Comparison of ENCODE assay signal across 9 mouse cellular contexts in the genomic region with DNA sequence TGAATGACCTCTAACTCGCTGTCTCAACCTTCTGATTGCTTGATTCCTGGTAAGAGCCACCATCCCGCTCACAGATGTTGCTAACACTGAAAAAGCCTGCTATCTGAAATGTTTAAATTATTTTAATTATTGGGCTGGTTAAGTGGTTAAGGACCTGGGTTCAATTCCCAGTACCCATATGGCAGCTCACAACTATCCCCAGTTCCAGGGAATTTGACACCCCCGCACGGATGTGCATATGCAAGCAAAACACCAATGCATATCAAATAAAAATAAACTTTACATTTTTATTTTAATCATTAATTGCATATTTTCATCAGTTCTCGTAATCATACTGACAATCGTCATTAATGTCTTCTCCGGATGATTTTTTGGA. TPM values are rescaled to one million over a fixed set of nuclear protein-coding genes. Genes with fewer than 3 reads are reported as not detected.
DNase-seq lines count a peak whose midpoint lies in the region; ATAC-seq and TF ChIP-seq lines count a peak whose summit lies in the region.
"Had no signal": no experiment of that assay in that cellular context is flagged by ENCODE, and none has a peak within 500 bp of the region (broad histone marks: within the 10 kb centered on the region; RNA-seq: fewer than 3 reads in every experiment).

No protein-coding gene starts in this region.

- peaks cover 3% of the 10 kb centered on the region; the same call in 1 of the 2 replicates for H3K79me2 ChIP-seq in liver, adult 2 months (ENCODE audit: control insufficient read depth, insufficient read depth, low read length)

- H3K27ac ChIP-seq in liver, adult 2 months (replicated peaks; ENCODE audit: insufficient read depth, low read depth, low read length), result no peak overlapping the region
- H3K27ac ChIP-seq in embryonic facial prominence, embryonic 14.5 days (replicated peaks; ENCODE audit: low read depth, low read length), result peak overlapping the region; percentile 95
- peak overlapping the region; percentile 96 for H3K27ac ChIP-seq in intestine, embryonic 15.5 days
- H3K27ac ChIP-seq in neural tube, embryonic 11.5 days (ENCODE audit: low read depth, low read length), result no peak overlapping the region

- no peak for TF ChIP-seq CTCF in liver, adult 2 months (IDR thresholded peaks at IDR 0.05; ENCODE audit: low read depth, low read length)

- peaks cover 4% of the 10 kb centered on the region; the same call in 1 of the 2 replicates for H3K36me3 ChIP-seq in liver, adult 2 months (ENCODE audit: control insufficient read depth, insufficient read depth, low read length)
- H3K36me3 ChIP-seq in embryonic facial prominence, embryonic 14.5 days (ENCODE audit: control insufficient read depth, insufficient read depth, low read length), result peaks cover 10% of the 10 kb centered on the region; the same call in 1 of the 2 replicates
- peaks cover 4% of the 10 kb centered on the region; the same call in 1 of the 2 replicates for H3K36me3 ChIP-seq in intestine, embryonic 15.5 days
- no peaks in the 10 kb centered on the region; the same call in 1 of the 2 replicates for H3K36me3 ChIP-seq in neural tube, embryonic 11.5 days (ENCODE audit: control insufficient read depth, insufficient read depth, low read length)

- no peak overlapping the region for H3K9ac ChIP-seq in liver, adult 2 months (ENCODE audit: low read depth, low read length)
- H3K9ac ChIP-seq in embryonic facial prominence, embryonic 14.5 days (ENCODE audit: low read depth, low read length), result peak overlapping the region; percentile 86
- 0 out of 2 replicates have a peak overlapping the region, but pooled peaks have one; percentile 86 for H3K9ac ChIP-seq in intestine, embryonic 15.5 days
- H3K9ac ChIP-seq in neural tube, embryonic 11.5 days (ENCODE audit: low read length), result peak overlapping the region; percentile 81; the same call in 1 of the 2 replicates

- no peaks in the 10 kb centered on the region for H3K27me3 ChIP-seq in liver, adult 2 months (ENCODE audit: control insufficient read depth, insufficient read depth, low read length)
- no peaks in the 10 kb centered on the region for H3K27me3 ChIP-seq in embryonic facial prominence, embryonic 14.5 days (replicated peaks; ENCODE audit: control insufficient read depth, insufficient read depth, low read length)
- no peaks in the 10 kb centered on the region for H3K27me3 ChIP-seq in intestine, embryonic 15.5 days (replicated peaks)
- H3K27me3 ChIP-seq in neural tube, embryonic 11.5 days (ENCODE audit: control insufficient read depth, insufficient read depth, low read length), result no peaks in the 10 kb centered on the region

- no peaks in the 10 kb centered on the region for H3K9me3 ChIP-seq in embryonic facial prominence, embryonic 14.5 days (ENCODE audit: control insufficient read depth, low read length)
- no peaks in the 10 kb centered on the region for H3K9me3 ChIP-seq in intestine, embryonic 15.5 days
- no peaks in the 10 kb centered on the region for H3K9me3 ChIP-seq in neural tube, embryonic 11.5 days (ENCODE audit: control insufficient read depth, low read length)

- DNase-seq in liver, adult 2 months (ENCODE audit: extremely low read depth, low read depth, low spot score), result no peak
- DNase-seq in liver, result no peak
- DNase-seq in embryonic facial prominence, embryonic 14.5 days (ENCODE audit: low spot score), result no peak
- no peak for DNase-seq in neural tube, embryonic 11.5 days (ENCODE audit: low spot score)
- no peak for DNase-seq in c-Kit-positive CD71-positive TER-119-positive erythroid progenitor cells, embryonic 14.5 days (ENCODE audit: low spot score)
- no peak for DNase-seq in urinary bladder, postnatal 25 days (ENCODE audit: low spot score)
- no peak for DNase-seq in cerebellum, postnatal 36 days

- peak overlapping the region; percentile 61 for H3K4me2 ChIP-seq in embryonic facial prominence, embryonic 14.5 days (ENCODE audit: low read depth, low read length)
- H3K4me2 ChIP-seq in intestine, embryonic 15.5 days (replicated peaks), result peak overlapping the region; percentile 58
- peak overlapping the region; percentile 49 for H3K4me2 ChIP-seq in neural tube, embryonic 11.5 days (ENCODE audit: low read depth)

- peak; percentile 4; the same call in 1 of the 2 replicates for ATAC-seq in embryonic facial prominence, embryonic 14.5 days (ENCODE audit: low read depth)
- ATAC-seq in intestine, embryonic 15.5 days, result peak; percentile 58
- peak; percentile 54 for ATAC-seq in neural tube, embryonic 11.5 days (ENCODE audit: insufficient read depth, low FRiP score, low TSS enrichment)

- WGBS in liver, adult 2 months, result 36% methylated on average over 7 of the region's 7 CpGs
- WGBS in embryonic facial prominence, embryonic 14.5 days, result 32% methylated on average over 7 of the region's 7 CpGs
- 37% methylated on average over 7 of the region's 7 CpGs for WGBS in intestine, embryonic 15.5 days
- 42% methylated on average over 7 of the region's 7 CpGs for WGBS in neural tube, embryonic 11.5 days

- no peaks in the 10 kb centered on the region for H3K4me1 ChIP-seq in liver, adult 2 months (ENCODE audit: control insufficient read depth, insufficient read depth, low read length)
- peaks cover 5% of the 10 kb centered on the region for H3K4me1 ChIP-seq in embryonic facial prominence, embryonic 14.5 days (ENCODE audit: control insufficient read depth, insufficient read depth, low read length)
- H3K4me1 ChIP-seq in intestine, embryonic 15.5 days (replicated peaks), result no peaks in the 10 kb centered on the region; the same call in 1 of the 2 replicates
- no peaks in the 10 kb centered on the region; the same call in 1 of the 2 replicates for H3K4me1 ChIP-seq in neural tube, embryonic 11.5 days (ENCODE audit: control insufficient read depth, insufficient read depth, low read length)

- TF ChIP-seq POLR2A in liver, adult 2 months (IDR thresholded peaks at IDR 0.05; ENCODE audit: extremely low read depth, insufficient read depth, low read length), result no peak

- H3K4me3 ChIP-seq in liver, adult 2 months (ENCODE audit: insufficient read depth, low read depth, low read length), result peak overlapping the region; percentile 91; the same call in 1 of the 2 replicates
- peak overlapping the region; percentile 69 for H3K4me3 ChIP-seq in embryonic facial prominence, embryonic 14.5 days (ENCODE audit: low read depth, low read length)
- peak overlapping the region; percentile 72 for H3K4me3 ChIP-seq in intestine, embryonic 15.5 days (replicated peaks)
- H3K4me3 ChIP-seq in neural tube, embryonic 11.5 days (ENCODE audit: low read depth, low read length), result peak overlapping the region; percentile 72

RNA-seq across cellular contexts. Expression of a gene that starts 0.3 kb away (rescaled TPM):
- 18.8 and 25.2 TPM in 2 replicates for total RNA-seq in liver, adult 2 months (2014; rRNA removed)
- polyA plus RNA-seq in liver, adult 2 months (2012; rRNA removed), result 31.0 and 40.9 TPM in 2 replicates
- polyA plus RNA-seq in embryonic facial prominence, embryonic 14.5 days (2014; fragmentation: Nextera tagmentation; extraction: Ambion mirVana), result 63.7 and 70.7 TPM in 2 replicates
- polyA plus RNA-seq in intestine, embryonic 15.5 days (2015; fragmentation: Nextera tagmentation; extraction: Ambion mirVana), result 51.1 and 54.0 TPM in 2 replicates
- polyA plus RNA-seq in neural tube, embryonic 11.5 days (2014; fragmentation: Nextera tagmentation; extraction: Ambion mirVana), result 63.5 and 67.0 TPM in 2 replicates

RNA-seq across cellular contexts. Expression of a gene that starts 0.4 kb away (rescaled TPM):
- total RNA-seq in liver, adult 2 months (2014; rRNA removed), result not detected in 2 replicates
- polyA plus RNA-seq in liver, adult 2 months (2012; rRNA removed), result 1.3 and 2.4 TPM in 2 replicates
- polyA plus RNA-seq in embryonic facial prominence, embryonic 14.5 days (2014; fragmentation: Nextera tagmentation; extraction: Ambion mirVana), result 1.6 and 3.6 TPM in 2 replicates
- polyA plus RNA-seq in intestine, embryonic 15.5 days (2015; fragmentation: Nextera tagmentation; extraction: Ambion mirVana), result 1.5 and 1.6 TPM in 2 replicates
- polyA plus RNA-seq in neural tube, embryonic 11.5 days (2014; fragmentation: Nextera tagmentation; extraction: Ambion mirVana), result 1.2 and 1.7 TPM in 2 replicates

RNA-seq across cellular contexts. Expression of a gene that starts 6.4 kb away (rescaled TPM):
- total RNA-seq in liver, adult 2 months (2014; rRNA removed), result not detected in 2 replicates
- polyA plus RNA-seq in liver, adult 2 months (2012; rRNA removed), result not detected in 2 replicates
- 0.45 and 0.83 TPM in 2 replicates for polyA plus RNA-seq in embryonic facial prominence, embryonic 14.5 days (2014; fragmentation: Nextera tagmentation; extraction: Ambion mirVana)
- polyA plus RNA-seq in intestine, embryonic 15.5 days (2015; fragmentation: Nextera tagmentation; extraction: Ambion mirVana), result 0.50 and 0.53 TPM in 2 replicates
- not detected in 2 replicates for polyA plus RNA-seq in neural tube, embryonic 11.5 days (2014; fragmentation: Nextera tagmentation; extraction: Ambion mirVana)
- polyA plus RNA-seq: brain, embryonic 14.5 days had no signal

RNA-seq across cellular contexts. Expression of a gene that starts 26.0 kb away (rescaled TPM):
- total RNA-seq in liver, adult 2 months (2014; rRNA removed), result 12.2 and 15.4 TPM in 2 replicates
- 11.0 and 11.2 TPM in 2 replicates for polyA plus RNA-seq in liver, adult 2 months (2012; rRNA removed)
- polyA plus RNA-seq in embryonic facial prominence, embryonic 14.5 days (2014; fragmentation: Nextera tagmentation; extraction: Ambion mirVana), result 21.6 and 23.9 TPM in 2 replicates
- polyA plus RNA-seq in intestine, embryonic 15.5 days (2015; fragmentation: Nextera tagmentation; extraction: Ambion mirVana), result 16.4 and 16.9 TPM in 2 replicates
- 21.7 and 24.3 TPM in 2 replicates for polyA plus RNA-seq in neural tube, embryonic 11.5 days (2014; fragmentation: Nextera tagmentation; extraction: Ambion mirVana)

RNA-seq across cellular contexts. Expression of a gene that starts 41.0 kb away (rescaled TPM):
- total RNA-seq in liver, adult 2 months (2014; rRNA removed), result not detected in 2 replicates
- not detected in 2 replicates for polyA plus RNA-seq in liver, adult 2 months (2012; rRNA removed)
- 2.1 and 6.5 TPM in 2 replicates for polyA plus RNA-seq in embryonic facial prominence, embryonic 14.5 days (2014; fragmentation: Nextera tagmentation; extraction: Ambion mirVana)
- polyA plus RNA-seq in intestine, embryonic 15.5 days (2015; fragmentation: Nextera tagmentation; extraction: Ambion mirVana), result 0.35 and 0.39 TPM in 2 replicates
- 1.2 and 1.7 TPM in 2 replicates for polyA plus RNA-seq in neural tube, embryonic 11.5 days (2014; fragmentation: Nextera tagmentation; extraction: Ambion mirVana)

Comparison
In these comparisons a context has a peak if more than half of its experiments do, and no peak if none do; other contexts are left out.
1. H3K27ac ChIP-seq: peak in embryonic facial prominence, embryonic 14.5 days (single experiment) and intestine, embryonic 15.5 days (single experiment); none in liver, adult 2 months (single experiment) and neural tube, embryonic 11.5 days (single experiment).
2. ATAC-seq: peak in every context shown above with its lines; median percentile 58 in intestine, embryonic 15.5 days; 54 in neural tube, embryonic 11.5 days; 4 in embryonic facial prominence, embryonic 14.5 days.
3. Peak in every context shown above with its lines, with median percentiles within 50 percentile points of each other: H3K4me3 ChIP-seq and H3K4me2 ChIP-seq.